Mouse (Mus musculus): ENCODE data around the gene Pimreg. TPM values are rescaled to one million over a fixed set of nuclear protein-coding genes. Genes with fewer than 3 reads are reported as not detected.

Pimreg gene
- polyA plus RNA-seq, 1 experiment from 2014 or later = 89.1 TPM

DNA sequence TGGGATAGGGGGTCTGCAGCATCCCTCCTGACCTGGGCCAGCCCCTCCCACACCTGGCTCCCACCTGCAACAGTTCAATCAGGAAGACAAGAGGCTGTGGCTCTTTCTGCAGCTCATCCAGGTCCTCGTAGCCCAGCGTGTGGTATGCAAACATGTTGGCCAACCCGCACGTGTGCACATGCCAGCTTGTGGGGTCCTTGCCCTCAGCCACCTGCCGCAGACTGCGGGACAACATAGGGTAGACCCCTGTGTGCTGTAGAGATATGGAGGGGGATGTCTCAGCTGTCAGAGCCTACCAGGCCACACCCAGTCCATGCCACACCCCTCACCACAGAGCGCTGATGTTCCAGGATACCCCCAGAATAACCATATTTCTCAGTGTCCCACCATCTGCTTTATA, 10.5 kb upstream of the Pimreg start:
- H3K9ac ChIP-seq = no peak overlapping the region

DNA sequence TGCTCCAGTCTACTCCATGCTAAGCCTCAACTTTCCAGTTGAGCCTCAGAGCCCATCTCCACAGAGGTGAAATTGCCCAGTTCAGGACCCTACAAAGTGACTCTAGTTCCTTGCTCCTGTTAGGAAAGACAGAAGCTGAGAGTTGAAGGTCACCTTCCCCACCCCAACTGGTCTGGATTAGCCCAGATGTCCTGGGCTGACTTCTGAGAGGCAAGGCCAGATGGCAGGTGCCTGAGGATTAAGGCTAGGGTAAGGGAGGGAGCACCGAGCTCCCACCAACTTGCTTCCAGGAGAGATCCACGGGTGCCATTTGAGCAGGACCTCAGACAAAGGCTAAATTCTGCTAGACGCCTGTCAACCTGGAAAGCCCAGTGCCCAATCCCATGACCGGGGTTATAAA, 9.7 kb upstream of the Pimreg start:
- ATAC-seq (ENCODE audit: insufficient number of reproducible peaks, low FRiP score, low TSS enrichment, low read depth) = no peak
- Histone ChIP-seq H3K4me1 (peaks cover 5% of the 10 kb centered on the region; the same call in 1 of the 2 replicates), H3K4me2 (replicated peaks) (no peak overlapping the region), H3K9ac (no peak overlapping the region), H3K4me3 (replicated peaks) (no peak overlapping the region), H3K9me3 (replicated peaks) (no peaks in the 10 kb centered on the region), H3K27me3 (peaks cover 8% of the 10 kb centered on the region), H3K27ac (replicated peaks) (no peak overlapping the region), H3K36me3 (no peaks in the 10 kb centered on the region)
- WGBS = 74% methylated on average over 4 of the region's 4 CpGs

More for the DNA sequence above, 10.5 kb upstream of the Pimreg start:
- Histone ChIP-seq H3K4me1 (peaks cover 5% of the 10 kb centered on the region; the same call in 1 of the 2 replicates), H3K9me3 (replicated peaks) (no peaks in the 10 kb centered on the region), H3K27me3 (peaks cover 8% of the 10 kb centered on the region), H3K36me3 (no peaks in the 10 kb centered on the region), H3K4me3 (replicated peaks) (no peak overlapping the region), H3K27ac (replicated peaks) (no peak overlapping the region), H3K4me2 (replicated peaks) (no peak overlapping the region)
- 86% methylated on average over 7 of the region's 7 CpGs for WGBS
- no peak for ATAC-seq (ENCODE audit: insufficient number of reproducible peaks, low FRiP score, low TSS enrichment, low read depth)

DNA sequence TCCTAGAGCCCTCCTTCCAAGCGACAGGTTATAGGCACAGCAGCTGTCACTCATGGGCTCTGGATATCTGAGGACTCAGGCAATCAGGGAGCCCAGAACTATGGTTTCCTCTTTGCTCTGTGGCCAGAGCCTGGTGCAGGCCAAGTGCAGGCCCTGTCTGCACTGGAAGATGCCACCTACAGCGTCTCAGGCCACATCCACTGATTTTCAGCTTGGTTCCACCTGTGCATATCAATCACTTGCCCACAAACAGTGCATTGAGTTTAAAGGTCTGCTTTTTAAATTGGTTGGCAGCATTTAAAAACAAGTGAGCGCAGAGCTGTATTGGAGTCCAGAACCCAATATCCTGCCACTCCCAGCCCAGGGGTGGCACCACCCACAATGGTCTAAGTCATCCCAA, 9.2 kb upstream of the Pimreg start:
- Histone ChIP-seq H3K36me3 (no peaks in the 10 kb centered on the region), H3K4me2 (replicated peaks) (no peak overlapping the region), H3K9me3 (replicated peaks) (no peaks in the 10 kb centered on the region), H3K4me1 (peaks cover 5% of the 10 kb centered on the region; the same call in 1 of the 2 replicates), H3K27me3 (peaks cover 12% of the 10 kb centered on the region), H3K27ac (replicated peaks) (no peak overlapping the region), H3K4me3 (replicated peaks) (no peak overlapping the region), H3K9ac (no peak overlapping the region)
- WGBS = 79% methylated on average over 3 of the region's 3 CpGs
- ATAC-seq (ENCODE audit: insufficient number of reproducible peaks, low FRiP score, low TSS enrichment, low read depth) = no peak

DNA sequence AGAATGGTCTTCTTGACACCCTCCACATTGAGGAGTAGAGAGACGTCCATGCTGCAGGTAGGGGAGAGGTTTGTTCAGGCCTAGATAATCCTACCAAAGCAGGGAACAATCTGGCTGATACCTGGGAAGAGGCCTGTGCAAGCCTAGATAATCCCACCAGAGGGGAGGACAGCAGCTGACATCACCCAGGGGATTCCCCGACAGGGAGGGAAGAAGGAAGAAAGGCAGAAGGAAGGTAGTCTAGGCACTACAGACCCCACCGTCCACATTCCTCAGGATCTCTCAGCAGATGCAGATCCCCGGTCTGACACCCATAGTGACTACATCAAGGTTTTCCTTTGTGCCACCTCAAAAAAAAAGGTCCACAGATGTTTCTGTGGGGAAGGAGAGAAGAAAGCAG, 4.4 kb upstream of the Pimreg start, which contains the start of gene Aipl1:
Gene Aipl1, minus strand, starts transcription at position 101 of the 400 bp plus-strand sequence.
- no peak within 1 kb of the TSS for H3K4me3 ChIP-seq (replicated peaks)
- H3K4me1 ChIP-seq = peaks cover 12% of the 10 kb centered on the region
- no peak within 1 kb of the TSS; the same call in 1 of the 2 replicates for H3K9ac ChIP-seq
- no peak within 1 kb of the TSS for H3K4me2 ChIP-seq (replicated peaks)
- no peaks in the 10 kb centered on the region for H3K9me3 ChIP-seq (replicated peaks)
- 43% methylated on average over 4 of the region's 4 CpGs for WGBS
- H3K27ac ChIP-seq (replicated peaks) = no peak within 1 kb of the TSS
- no peaks in the 10 kb centered on the region for H3K36me3 ChIP-seq
- H3K27me3 ChIP-seq = peaks cover 15% of the 10 kb centered on the region; the same call in 1 of the 2 replicates
- no peak for ATAC-seq (ENCODE audit: insufficient number of reproducible peaks, low FRiP score, low TSS enrichment, low read depth)

DNA sequence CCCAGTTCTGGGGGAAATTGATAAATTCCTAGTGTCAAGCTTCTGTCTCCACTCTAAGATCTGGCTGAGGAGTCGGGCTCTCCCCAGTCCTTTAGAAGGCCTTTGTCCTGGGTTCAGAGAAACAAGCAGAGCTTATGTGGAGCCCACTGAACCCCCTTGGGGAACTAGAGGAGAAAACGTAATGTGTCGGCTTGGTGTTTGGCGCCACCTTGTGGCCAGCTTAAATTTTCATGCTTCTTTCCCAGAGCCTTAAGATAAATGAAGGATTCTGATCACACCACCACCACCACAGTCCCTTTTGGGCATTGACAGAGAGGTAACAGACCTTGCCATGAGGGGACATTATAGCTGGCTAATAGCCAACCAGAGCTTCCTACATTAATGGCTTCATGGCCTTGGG, 3.8 kb upstream of the Pimreg start:
- Histone ChIP-seq H3K4me3 (replicated peaks) (no peak overlapping the region), H3K4me2 (replicated peaks) (no peak overlapping the region), H3K27me3 (peaks cover 15% of the 10 kb centered on the region; the same call in 1 of the 2 replicates), H3K27ac (replicated peaks) (no peak overlapping the region), H3K9me3 (replicated peaks) (no peaks in the 10 kb centered on the region), H3K36me3 (no peaks in the 10 kb centered on the region), H3K9ac (no peak overlapping the region), H3K4me1 (peaks cover 18% of the 10 kb centered on the region)
- WGBS = 3% methylated on average over 4 of the region's 4 CpGs
- ATAC-seq (ENCODE audit: insufficient number of reproducible peaks, low FRiP score, low TSS enrichment, low read depth) = no peak

DNA sequence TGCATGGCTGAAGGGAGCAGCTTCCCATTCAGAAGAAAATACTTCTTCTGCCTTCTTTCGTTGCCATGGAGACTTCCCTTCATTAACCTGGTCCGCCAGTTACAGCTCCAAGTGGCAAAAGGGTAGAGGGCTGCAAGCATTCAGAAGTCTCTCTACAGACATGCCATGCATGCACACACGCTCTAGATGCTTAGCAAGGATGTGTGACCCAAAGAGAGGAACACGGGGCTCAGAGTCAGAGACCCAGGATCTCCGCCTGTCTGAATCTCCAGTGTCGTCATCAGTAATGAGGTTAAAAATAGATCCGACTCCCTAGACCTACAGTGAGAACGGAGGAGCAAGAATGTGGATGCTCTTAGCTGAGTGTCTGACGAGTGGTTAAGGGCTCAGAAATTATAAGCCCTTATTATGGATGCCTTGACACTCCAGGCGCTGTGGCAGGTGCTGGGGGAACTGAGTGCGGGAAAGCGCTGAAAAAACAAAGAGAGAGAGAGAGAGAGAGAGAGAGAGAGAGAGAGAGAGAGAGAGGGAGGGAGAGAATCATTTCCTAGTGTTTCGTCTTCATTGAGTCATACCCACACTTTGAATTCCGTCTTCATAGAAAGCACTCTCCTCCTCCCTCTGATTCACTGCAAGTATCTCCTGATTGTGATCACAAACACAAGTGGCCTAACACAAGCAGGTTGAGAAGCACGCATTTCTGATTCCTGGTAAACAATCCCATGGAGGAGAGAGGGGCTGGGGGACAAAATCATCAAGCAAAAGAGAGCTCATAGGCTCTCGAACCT, 2.0 kb upstream of the Pimreg start:
- Histone ChIP-seq H3K27ac (replicated peaks) (no peak overlapping the region), H3K9me3 (replicated peaks) (no peaks in the 10 kb centered on the region), H3K4me1 (peaks cover 32% of the 10 kb centered on the region), H3K4me2 (replicated peaks) (no peak overlapping the region), H3K36me3 (no peaks in the 10 kb centered on the region), H3K4me3 (replicated peaks) (no peak overlapping the region), H3K9ac (no peak overlapping the region), H3K27me3 (peaks cover 15% of the 10 kb centered on the region; the same call in 1 of the 2 replicates)
- 41% methylated on average over 16 of the region's 16 CpGs for WGBS
- ATAC-seq (ENCODE audit: insufficient number of reproducible peaks, low FRiP score, low TSS enrichment, low read depth) = no peak

DNA sequence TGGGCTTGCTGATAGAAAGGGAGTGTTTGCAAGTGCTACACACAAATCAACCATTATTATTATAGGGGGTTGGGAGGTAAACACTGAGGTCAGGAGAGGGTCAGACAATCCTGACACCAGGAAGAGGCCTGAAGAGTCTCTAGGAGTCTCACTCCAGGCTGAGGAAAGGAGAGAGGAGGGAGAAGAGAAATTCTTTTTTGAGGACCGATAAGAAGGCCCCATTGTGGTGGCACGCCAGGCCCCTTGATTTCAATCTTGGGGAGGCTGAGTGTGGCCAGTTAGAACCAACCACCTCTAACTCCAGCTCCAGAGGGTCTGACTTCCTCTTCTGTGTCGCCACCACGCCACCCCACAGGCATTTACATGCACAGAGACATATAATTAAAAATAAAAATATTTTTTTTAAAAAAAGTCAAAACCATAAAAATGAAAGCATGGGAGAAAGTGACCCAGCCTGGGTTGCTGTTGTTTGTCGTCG, 503 bp upstream of the Pimreg start:
- H3K27ac ChIP-seq (replicated peaks) = peak overlapping the region; percentile 68
- H3K36me3 ChIP-seq = peaks cover 14% of the 10 kb centered on the region; the same call in 1 of the 2 replicates
- H3K9ac ChIP-seq = peak overlapping the region; percentile 44; the same call in 1 of the 2 replicates
- H3K4me2 ChIP-seq (replicated peaks) = peak overlapping the region; percentile 94
- WGBS = 15% methylated on average over 6 of the region's 6 CpGs
- H3K27me3 ChIP-seq = peaks cover 15% of the 10 kb centered on the region; the same call in 1 of the 2 replicates
- ATAC-seq (ENCODE audit: insufficient number of reproducible peaks, low FRiP score, low TSS enrichment, low read depth) = no peak
- peak overlapping the region; percentile 75 for H3K4me3 ChIP-seq (replicated peaks)
- peaks cover 32% of the 10 kb centered on the region for H3K4me1 ChIP-seq
- no peaks in the 10 kb centered on the region for H3K9me3 ChIP-seq (replicated peaks)

DNA sequence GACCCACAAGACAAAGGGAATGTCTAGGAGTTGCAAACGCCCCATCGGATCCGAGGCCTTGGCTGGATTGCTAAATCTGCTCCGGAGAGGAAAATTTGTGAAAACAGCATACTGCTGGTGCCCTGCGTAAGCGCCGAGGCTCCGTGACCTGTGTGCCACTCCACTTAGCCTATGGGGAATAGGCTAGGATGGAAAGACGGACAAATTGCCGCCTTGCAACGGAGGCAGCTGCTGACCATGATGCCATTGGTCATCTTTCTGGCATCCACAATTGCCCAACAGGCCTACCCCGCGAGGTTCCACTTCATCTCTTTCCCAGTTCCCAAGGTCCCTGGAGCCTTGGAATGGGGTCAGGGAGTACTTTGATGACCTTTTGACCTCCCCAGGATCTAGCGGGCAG, 799 bp downstream of the Pimreg start:
- Histone ChIP-seq H3K4me3 (replicated peaks) (peak overlapping the region; percentile 75), H3K27ac (replicated peaks) (no peak overlapping the region), H3K4me2 (replicated peaks) (peak overlapping the region; percentile 94), H3K36me3 (peaks cover 19% of the 10 kb centered on the region; the same call in 1 of the 2 replicates), H3K9ac (peak overlapping the region; percentile 41), H3K4me1 (peaks cover 32% of the 10 kb centered on the region), H3K9me3 (replicated peaks) (no peaks in the 10 kb centered on the region), H3K27me3 (peaks cover 10% of the 10 kb centered on the region; the same call in 1 of the 2 replicates)
- 0 out of 2 replicates have a peak, but pooled peaks have one; percentile 0 for ATAC-seq (ENCODE audit: insufficient number of reproducible peaks, low FRiP score, low TSS enrichment, low read depth)
- WGBS = under 1% methylated on average over 14 of the region's 14 CpGs

DNA sequence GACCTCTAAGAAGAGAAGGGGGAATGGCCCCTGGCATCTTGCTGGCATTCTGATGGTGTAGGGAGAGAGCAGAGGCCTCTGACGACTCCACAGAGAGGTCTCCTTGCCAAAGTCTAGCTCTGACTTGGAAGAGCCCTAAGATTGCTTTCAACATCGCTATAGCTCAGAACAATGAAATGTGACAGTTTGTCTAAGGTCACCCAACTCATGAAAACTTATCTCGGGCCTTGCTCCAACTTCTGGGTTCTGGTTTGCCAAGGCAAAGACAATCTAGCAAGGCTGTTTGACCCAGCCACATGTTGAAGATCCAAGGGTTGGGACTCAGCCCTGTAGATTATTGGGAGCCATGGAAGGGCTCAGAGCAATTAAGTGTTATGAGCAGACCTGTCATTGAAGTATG, 2.4 kb downstream of the Pimreg start:
- Histone ChIP-seq H3K4me3 (replicated peaks) (no peak overlapping the region), H3K4me1 (peaks cover 32% of the 10 kb centered on the region), H3K9ac (no peak overlapping the region), H3K27me3 (0 out of 2 replicates have a peak, but pooled peaks cover 3% of the 10 kb centered on the region), H3K9me3 (replicated peaks) (no peaks in the 10 kb centered on the region), H3K36me3 (peaks cover 19% of the 10 kb centered on the region; the same call in 1 of the 2 replicates), H3K4me2 (replicated peaks) (peak overlapping the region; percentile 94), H3K27ac (replicated peaks) (no peak overlapping the region)
- 90% methylated on average over 3 of the region's 3 CpGs for WGBS
- ATAC-seq (ENCODE audit: insufficient number of reproducible peaks, low FRiP score, low TSS enrichment, low read depth) = no peak

DNA sequence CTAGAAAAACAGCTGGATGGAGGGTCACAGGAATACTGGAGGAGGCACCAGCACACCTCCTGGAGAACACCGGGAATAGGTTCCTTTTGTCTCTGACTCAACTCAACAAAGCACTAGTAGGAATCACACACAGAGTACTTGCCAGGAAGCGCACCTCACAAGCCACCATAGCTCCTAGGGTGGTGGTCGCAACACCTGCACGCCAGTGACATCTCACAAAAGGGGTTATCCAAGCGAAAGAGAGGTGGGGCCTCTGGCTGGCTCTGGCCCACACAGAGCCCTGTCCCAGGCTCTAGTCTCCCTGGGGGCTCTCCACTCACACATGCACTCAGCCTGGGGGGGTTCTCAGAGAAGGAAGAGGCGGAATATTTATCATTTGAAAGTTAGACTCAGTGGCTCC, 6.9 kb downstream of the Pimreg start:
- WGBS = 69% methylated on average over 6 of the region's 6 CpGs
- no peaks in the 10 kb centered on the region for H3K27me3 ChIP-seq
- H3K9ac ChIP-seq = no peak overlapping the region
- ATAC-seq (ENCODE audit: insufficient number of reproducible peaks, low FRiP score, low TSS enrichment, low read depth) = no peak
- H3K4me2 ChIP-seq (replicated peaks) = no peak overlapping the region
- no peak overlapping the region for H3K4me3 ChIP-seq (replicated peaks)
- peaks cover 39% of the 10 kb centered on the region for H3K4me1 ChIP-seq
- H3K36me3 ChIP-seq = peaks cover 19% of the 10 kb centered on the region; the same call in 1 of the 2 replicates
- no peaks in the 10 kb centered on the region for H3K9me3 ChIP-seq (replicated peaks)
- H3K27ac ChIP-seq (replicated peaks) = no peak overlapping the region

DNA sequence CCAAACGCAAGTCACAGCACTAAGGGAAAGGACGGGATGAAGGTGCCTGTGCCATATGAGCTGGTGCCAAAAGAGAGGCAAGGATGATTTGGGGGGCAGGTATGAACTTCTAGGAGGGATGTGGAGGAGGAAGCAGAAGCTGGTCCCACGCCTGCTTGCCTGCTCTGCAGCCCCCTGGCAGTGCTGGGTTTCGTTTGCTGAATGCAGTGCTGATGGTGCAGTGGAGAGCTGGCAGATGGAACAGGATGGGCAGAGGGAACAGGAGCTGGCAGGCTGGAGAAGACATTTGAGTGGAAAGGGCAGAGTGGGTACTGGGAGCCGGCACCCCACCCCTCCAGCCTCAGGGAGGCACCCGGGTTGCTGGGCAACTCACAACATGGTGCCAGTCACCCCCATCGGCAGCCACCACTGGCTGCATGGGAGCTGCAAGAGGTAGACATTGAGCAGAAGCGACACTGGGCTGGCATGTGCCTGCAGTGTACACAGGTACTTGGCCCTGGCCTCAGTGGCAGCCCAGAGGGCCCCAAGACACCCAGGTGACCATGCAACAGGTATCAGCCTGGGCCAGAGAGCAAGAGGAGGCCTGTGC, 7.4 kb downstream of the Pimreg start:
- WGBS = 72% methylated on average over 8 of the region's 8 CpGs
- H3K4me2 ChIP-seq (replicated peaks) = no peak overlapping the region

More for the DNA sequence above, 7.4 kb downstream of the Pimreg start:
- ATAC-seq (ENCODE audit: insufficient number of reproducible peaks, low FRiP score, low TSS enrichment, low read depth) = no peak
- Histone ChIP-seq H3K36me3 (peaks cover 19% of the 10 kb centered on the region; the same call in 1 of the 2 replicates), H3K9me3 (replicated peaks) (no peaks in the 10 kb centered on the region), H3K4me3 (replicated peaks) (no peak overlapping the region), H3K27me3 (no peaks in the 10 kb centered on the region), H3K27ac (replicated peaks) (no peak overlapping the region), H3K9ac (no peak overlapping the region), H3K4me1 (peaks cover 33% of the 10 kb centered on the region)

Measured in embryonic facial prominence, embryonic 15.5 days (tissue).